Mouse (Mus musculus): ENCODE measurements at regions not wholly inside any gene's neighbourhood (a gene's known extent, or its start where the extent isn't known, plus 50 kb on each side); places are given as distances from the start of the nearest gene placed in this dataset.

- Histone ChIP-seq H3K36me3 (ENCODE audit: control insufficient read depth, insufficient read depth, low read length) (no peaks in the 10 kb centered on the region), H3K4me3 (ENCODE audit: low read depth, low read length) (no peak overlapping the region), H3K9me3 (ENCODE audit: control insufficient read depth, low read length) (no peaks in the 10 kb centered on the region), H3K9ac (ENCODE audit: low read depth, low read length) (no peak overlapping the region), H3K27me3 (ENCODE audit: control insufficient read depth, insufficient read depth, low read length) (no peaks in the 10 kb centered on the region), H3K4me1 (replicated peaks; ENCODE audit: control insufficient read depth, insufficient read depth, low read length) (no peaks in the 10 kb centered on the region), H3K27ac (ENCODE audit: low read depth, low read length) (no peak overlapping the region), H3K4me2 (replicated peaks; ENCODE audit: low read depth, low read length) (no peak overlapping the region)
- ATAC-seq (ENCODE audit: low FRiP score) (no peak), DNase-seq (ENCODE audit: low spot score) (no peak)
- 85% methylated on average over 2 of the region's 2 CpGs for WGBS
Observed at GRCm38 (mm10) chr9:112950056-112950455, 714.3 kb upstream of the Arpp21 start.

- no peaks in the 10 kb centered on the region for H3K9me3 ChIP-seq (ENCODE audit: control insufficient read depth, low read length)
- DNase-seq (ENCODE audit: low spot score) (no peak), ATAC-seq (ENCODE audit: low FRiP score) (no peak)
- no peaks in the 10 kb centered on the region for H3K4me1 ChIP-seq (replicated peaks; ENCODE audit: control insufficient read depth, insufficient read depth, low read length)
- H3K9ac ChIP-seq (ENCODE audit: low read depth, low read length) = no peak overlapping the region
- no peak overlapping the region for H3K4me3 ChIP-seq (ENCODE audit: low read depth, low read length)
- H3K27me3 ChIP-seq (ENCODE audit: control insufficient read depth, insufficient read depth, low read length) = no peaks in the 10 kb centered on the region
- H3K4me2 ChIP-seq (replicated peaks; ENCODE audit: low read depth, low read length) = no peak overlapping the region
- H3K27ac ChIP-seq (ENCODE audit: low read depth, low read length) = no peak overlapping the region
- no peaks in the 10 kb centered on the region for H3K36me3 ChIP-seq (ENCODE audit: control insufficient read depth, insufficient read depth, low read length)
Observed at GRCm38 (mm10) chr9:112938781-112939180, 703.0 kb upstream of the Arpp21 start.

- Histone ChIP-seq H3K27me3 (ENCODE audit: control insufficient read depth, insufficient read depth, low read length) (no peaks in the 10 kb centered on the region), H3K4me3 (ENCODE audit: low read depth, low read length) (no peak overlapping the region), H3K4me1 (replicated peaks; ENCODE audit: control insufficient read depth, insufficient read depth, low read length) (no peaks in the 10 kb centered on the region), H3K27ac (ENCODE audit: low read depth, low read length) (no peak overlapping the region), H3K36me3 (ENCODE audit: control insufficient read depth, insufficient read depth, low read length) (no peaks in the 10 kb centered on the region), H3K9ac (ENCODE audit: low read depth, low read length) (no peak overlapping the region), H3K9me3 (ENCODE audit: control insufficient read depth, low read length) (no peaks in the 10 kb centered on the region), H3K4me2 (replicated peaks; ENCODE audit: low read depth, low read length) (no peak overlapping the region)
- 80% methylated on average over 6 of the region's 6 CpGs for WGBS
- ATAC-seq (ENCODE audit: low FRiP score) = no peak
- DNase-seq (ENCODE audit: low spot score) = no peak
Observed at GRCm38 (mm10) chr9:112909311-112910101, 673.8 kb upstream of the Arpp21 start.

- 91% methylated on average over 6 of the region's 6 CpGs for WGBS
- ATAC-seq (ENCODE audit: low FRiP score) = no peak
Observed at GRCm38 (mm10) chr9:112905955-112906354, 670.2 kb upstream of the Arpp21 start.

DNA sequence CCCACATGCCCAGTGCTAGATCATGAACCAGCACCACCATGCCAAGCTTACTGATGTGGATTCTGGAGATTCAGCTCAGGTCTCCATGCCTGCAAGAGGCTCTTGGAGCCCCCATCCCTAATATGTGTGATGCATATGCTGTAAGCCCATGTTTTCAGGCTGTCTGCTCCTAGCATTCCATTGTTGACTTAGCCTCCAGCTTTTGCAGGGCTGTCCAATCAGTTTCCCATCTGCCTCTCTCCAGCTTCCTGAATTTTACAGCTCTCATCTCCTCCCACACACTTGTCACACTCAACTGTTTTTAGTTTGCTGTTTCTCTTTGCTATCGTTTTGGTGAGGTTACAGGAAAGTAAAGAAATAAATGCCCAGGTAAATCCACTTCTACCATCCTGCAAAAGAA is 629.2 kb upstream of the Arpp21 start:
- Histone ChIP-seq H3K36me3 (ENCODE audit: control insufficient read depth, insufficient read depth, low read length) (no peaks in the 10 kb centered on the region), H3K4me2 (replicated peaks; ENCODE audit: low read depth, low read length) (no peak overlapping the region), H3K9ac (ENCODE audit: low read depth, low read length) (no peak overlapping the region), H3K4me1 (replicated peaks; ENCODE audit: control insufficient read depth, insufficient read depth, low read length) (no peaks in the 10 kb centered on the region), H3K4me3 (ENCODE audit: low read depth, low read length) (no peak overlapping the region), H3K27ac (ENCODE audit: low read depth, low read length) (no peak overlapping the region), H3K9me3 (ENCODE audit: control insufficient read depth, low read length) (no peaks in the 10 kb centered on the region), H3K27me3 (ENCODE audit: control insufficient read depth, insufficient read depth, low read length) (no peaks in the 10 kb centered on the region)
- 69% methylated on average over 1 of the region's 1 CpGs for WGBS
- no peak for DNase-seq (ENCODE audit: low spot score)
- ATAC-seq (ENCODE audit: low FRiP score) = no peak

More at GRCm38 (mm10) chr9:112905955-112906354, 670.2 kb upstream of the Arpp21 start:
- Histone ChIP-seq H3K4me3 (ENCODE audit: low read depth, low read length) (no peak overlapping the region), H3K27ac (ENCODE audit: low read depth, low read length) (no peak overlapping the region), H3K4me2 (replicated peaks; ENCODE audit: low read depth, low read length) (no peak overlapping the region), H3K4me1 (replicated peaks; ENCODE audit: control insufficient read depth, insufficient read depth, low read length) (no peaks in the 10 kb centered on the region), H3K9ac (ENCODE audit: low read depth, low read length) (no peak overlapping the region), H3K36me3 (ENCODE audit: control insufficient read depth, insufficient read depth, low read length) (no peaks in the 10 kb centered on the region), H3K9me3 (ENCODE audit: control insufficient read depth, low read length) (no peaks in the 10 kb centered on the region), H3K27me3 (ENCODE audit: control insufficient read depth, insufficient read depth, low read length) (no peaks in the 10 kb centered on the region)
- DNase-seq (ENCODE audit: low spot score) = no peak

DNA sequence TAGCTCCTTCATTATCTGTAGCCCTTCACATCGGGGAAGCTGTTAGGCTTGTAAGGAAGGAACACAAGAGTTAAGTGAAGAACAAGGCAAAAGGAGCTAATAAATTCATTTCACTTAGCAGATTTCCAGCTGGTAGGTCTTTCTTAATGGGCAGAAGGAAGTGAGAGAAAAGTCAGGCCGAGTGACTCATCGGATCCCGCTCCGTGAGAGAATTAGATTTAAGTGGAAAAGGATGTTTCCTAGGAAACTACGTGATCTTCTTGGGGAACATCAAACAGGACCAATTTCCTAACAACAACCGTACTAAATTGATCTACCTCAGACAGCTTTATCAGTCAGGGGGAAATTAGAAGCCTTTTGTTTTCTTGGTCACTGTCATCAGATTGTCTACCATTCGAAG is 625.4 kb upstream of the Arpp21 start:
- Histone ChIP-seq H3K4me2 (replicated peaks; ENCODE audit: low read depth, low read length) (no peak overlapping the region), H3K9me3 (ENCODE audit: control insufficient read depth, low read length) (no peaks in the 10 kb centered on the region), H3K4me1 (replicated peaks; ENCODE audit: control insufficient read depth, insufficient read depth, low read length) (no peaks in the 10 kb centered on the region), H3K4me3 (ENCODE audit: low read depth, low read length) (no peak overlapping the region), H3K27ac (ENCODE audit: low read depth, low read length) (no peak overlapping the region), H3K27me3 (ENCODE audit: control insufficient read depth, insufficient read depth, low read length) (no peaks in the 10 kb centered on the region), H3K36me3 (ENCODE audit: control insufficient read depth, insufficient read depth, low read length) (no peaks in the 10 kb centered on the region), H3K9ac (ENCODE audit: low read depth, low read length) (no peak overlapping the region)
- ATAC-seq (ENCODE audit: low FRiP score) = no peak
- 71% methylated on average over 8 of the region's 8 CpGs for WGBS
- DNase-seq (ENCODE audit: low spot score) = no peak

DNA sequence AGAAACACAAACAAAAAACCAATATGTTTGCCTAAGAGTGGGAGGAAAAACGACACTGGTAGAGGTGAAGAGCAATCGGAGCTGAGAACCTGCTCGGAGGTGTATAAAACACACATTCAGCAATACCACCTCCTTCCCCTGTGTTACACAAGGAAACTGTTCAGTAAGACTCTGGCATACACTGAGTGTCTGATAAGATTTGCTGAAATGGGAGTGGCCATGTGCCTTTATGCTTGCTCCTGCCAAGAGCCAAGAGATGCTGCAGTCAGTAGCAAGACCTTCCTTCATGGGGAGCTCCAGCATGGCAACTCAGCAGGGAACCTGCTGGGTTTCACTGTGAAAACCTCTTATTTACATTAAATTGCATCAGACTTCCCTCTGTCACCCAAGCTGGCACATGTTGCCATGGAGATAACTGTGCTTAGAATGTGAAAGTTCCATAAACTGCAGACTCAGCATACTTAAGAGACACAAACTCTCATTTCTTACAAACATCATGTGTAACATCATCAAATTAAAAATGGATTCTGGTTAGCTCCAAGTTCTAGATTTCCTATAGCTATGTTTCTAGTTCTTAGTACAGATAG is 624.7 kb upstream of the Arpp21 start:
- no peak for ATAC-seq (ENCODE audit: low FRiP score)

GRCm38 (mm10) chr9:112841473-112841872 is 605.7 kb upstream of the Arpp21 start:
- Histone ChIP-seq H3K27me3 (ENCODE audit: control insufficient read depth, insufficient read depth, low read length) (no peaks in the 10 kb centered on the region), H3K9ac (ENCODE audit: low read depth, low read length) (no peak overlapping the region), H3K4me2 (replicated peaks; ENCODE audit: low read depth, low read length) (no peak overlapping the region), H3K9me3 (ENCODE audit: control insufficient read depth, low read length) (no peaks in the 10 kb centered on the region), H3K27ac (ENCODE audit: low read depth, low read length) (no peak overlapping the region), H3K36me3 (ENCODE audit: control insufficient read depth, insufficient read depth, low read length) (no peaks in the 10 kb centered on the region), H3K4me1 (replicated peaks; ENCODE audit: control insufficient read depth, insufficient read depth, low read length) (no peaks in the 10 kb centered on the region), H3K4me3 (ENCODE audit: low read depth, low read length) (no peak overlapping the region)
- no peak for ATAC-seq (ENCODE audit: low FRiP score)
- WGBS = 60% methylated on average over 6 of the region's 6 CpGs
- DNase-seq (ENCODE audit: low spot score) = no peak

More for the DNA sequence above, 624.7 kb upstream of the Arpp21 start:
- H3K27me3 ChIP-seq (ENCODE audit: control insufficient read depth, insufficient read depth, low read length) = no peaks in the 10 kb centered on the region
- H3K4me3 ChIP-seq (ENCODE audit: low read depth, low read length) = no peak overlapping the region
- no peaks in the 10 kb centered on the region for H3K36me3 ChIP-seq (ENCODE audit: control insufficient read depth, insufficient read depth, low read length)
- no peaks in the 10 kb centered on the region for H3K4me1 ChIP-seq (replicated peaks; ENCODE audit: control insufficient read depth, insufficient read depth, low read length)
- H3K9me3 ChIP-seq (ENCODE audit: control insufficient read depth, low read length) = no peaks in the 10 kb centered on the region
- WGBS = 91% methylated on average over 3 of the region's 3 CpGs
- H3K4me2 ChIP-seq (replicated peaks; ENCODE audit: low read depth, low read length) = no peak overlapping the region
- H3K9ac ChIP-seq (ENCODE audit: low read depth, low read length) = no peak overlapping the region
- DNase-seq (ENCODE audit: low spot score) = no peak
- no peak overlapping the region for H3K27ac ChIP-seq (ENCODE audit: low read depth, low read length)

Data from hindbrain, embryonic 11.5 days (tissue).